9 mouse cellular contexts compared by ENCODE assay signal in genomic region chr14:44981490-44981889, GRCm38 (mm10). TPM values are rescaled to one million over a fixed set of nuclear protein-coding genes. Genes with fewer than 3 reads are reported as not detected.
DNase-seq lines count a peak whose midpoint lies in the region; ATAC-seq and TF ChIP-seq lines count a peak whose summit lies in the region.
"Had no signal": no experiment of that assay in that cellular context is flagged by ENCODE, and none has a peak within 500 bp of the region (broad histone marks: within the 10 kb centered on the region; RNA-seq: fewer than 3 reads in every experiment).

No protein-coding gene starts in this region.

- ATAC-seq in forebrain, postnatal 0 days, result no peak
- no peak for ATAC-seq in forebrain, embryonic 16.5 days
- no peak for ATAC-seq in midbrain, embryonic 11.5 days (ENCODE audit: low FRiP score)
- no peak for ATAC-seq in midbrain, embryonic 16.5 days
- peak; percentile 69 for ATAC-seq in inflammation-experienced regulatory T-cells, adult 6 months
- no peak for ATAC-seq in midbrain, embryonic 14.5 days (ENCODE audit: low FRiP score, low TSS enrichment)
- no peak; the same call in 1 of the 2 replicates for ATAC-seq in megakaryocyte-erythroid progenitor cell, adult 5-6 weeks (replicated peaks; ENCODE audit: low FRiP score, low TSS enrichment, poor library complexity, severe bottlenecking)

- no peaks in the 10 kb centered on the region for H3K4me1 ChIP-seq in forebrain, postnatal 0 days (ENCODE audit: insufficient read depth)
- H3K4me1 ChIP-seq in forebrain, embryonic 16.5 days (replicated peaks; ENCODE audit: control insufficient read depth, insufficient read depth, low read length), result no peaks in the 10 kb centered on the region
- no peaks in the 10 kb centered on the region for H3K4me1 ChIP-seq in midbrain, embryonic 11.5 days (ENCODE audit: control insufficient read depth, insufficient read depth, low read length)
- H3K4me1 ChIP-seq in midbrain, embryonic 16.5 days (ENCODE audit: control insufficient read depth, insufficient read depth, low read length), result no peaks in the 10 kb centered on the region
- H3K4me1 ChIP-seq in midbrain, embryonic 14.5 days (ENCODE audit: control insufficient read depth, insufficient read depth, low read length), result no peaks in the 10 kb centered on the region
- H3K4me1 ChIP-seq: hindbrain, embryonic 15.5 days had no signal

- H3K4me3 ChIP-seq in forebrain, postnatal 0 days (ENCODE audit: low read depth, low read length), result no peak overlapping the region
- no peak overlapping the region for H3K4me3 ChIP-seq in forebrain, embryonic 16.5 days (replicated peaks; ENCODE audit: low read length)
- H3K4me3 ChIP-seq in midbrain, embryonic 11.5 days (ENCODE audit: low read depth, low read length), result no peak overlapping the region
- no peak overlapping the region for H3K4me3 ChIP-seq in midbrain, embryonic 16.5 days (ENCODE audit: low read depth, low read length)
- H3K4me3 ChIP-seq in midbrain, embryonic 14.5 days (replicated peaks; ENCODE audit: low read depth, low read length), result no peak overlapping the region
- H3K4me3 ChIP-seq: hindbrain, embryonic 15.5 days had no signal

- TF ChIP-seq CTCF in forebrain, postnatal 0 days (IDR thresholded peaks at IDR 0.05; ENCODE audit: low read depth), result peak; percentile 54

- no peak overlapping the region for H3K9ac ChIP-seq in forebrain, postnatal 0 days
- no peak overlapping the region for H3K9ac ChIP-seq in forebrain, embryonic 16.5 days (replicated peaks; ENCODE audit: low read depth, low read length)
- H3K9ac ChIP-seq in midbrain, embryonic 11.5 days (ENCODE audit: low read length), result no peak overlapping the region
- H3K9ac ChIP-seq in midbrain, embryonic 16.5 days (ENCODE audit: low read depth, low read length), result no peak overlapping the region
- no peak overlapping the region for H3K9ac ChIP-seq in midbrain, embryonic 14.5 days (replicated peaks; ENCODE audit: low read length)
- H3K9ac ChIP-seq: hindbrain, embryonic 15.5 days had no signal

- WGBS in forebrain, postnatal 0 days, result 13% methylated on average over 4 of the region's 4 CpGs
- 18% methylated on average over 4 of the region's 4 CpGs for WGBS in forebrain, embryonic 16.5 days
- whole genome bisulfite sequencing in midbrain, embryonic 11.5 days, result 7% methylated on average over 4 of the region's 4 CpGs
- 8% methylated on average over 4 of the region's 4 CpGs for WGBS in midbrain, embryonic 16.5 days
- WGBS in midbrain, embryonic 14.5 days, result 13% methylated on average over 4 of the region's 4 CpGs

- H3K27ac ChIP-seq in forebrain, postnatal 0 days (ENCODE audit: low read depth, low read length), result no peak overlapping the region
- no peak overlapping the region for H3K27ac ChIP-seq in forebrain, embryonic 16.5 days (ENCODE audit: low read length)
- no peak overlapping the region for H3K27ac ChIP-seq in midbrain, embryonic 11.5 days (ENCODE audit: low read depth, low read length)
- no peak overlapping the region for H3K27ac ChIP-seq in midbrain, embryonic 16.5 days (ENCODE audit: low read length)
- H3K27ac ChIP-seq in midbrain, embryonic 14.5 days (replicated peaks; ENCODE audit: low read depth, low read length), result no peak overlapping the region
- H3K27ac ChIP-seq: hindbrain, embryonic 15.5 days had no signal

- no peaks in the 10 kb centered on the region for H3K9me3 ChIP-seq in forebrain, postnatal 0 days (ENCODE audit: low read length)
- H3K9me3 ChIP-seq in forebrain, embryonic 16.5 days (ENCODE audit: control insufficient read depth, low read length), result no peaks in the 10 kb centered on the region
- no peaks in the 10 kb centered on the region for H3K9me3 ChIP-seq in midbrain, embryonic 11.5 days (ENCODE audit: control insufficient read depth, low read length)
- no peaks in the 10 kb centered on the region for H3K9me3 ChIP-seq in midbrain, embryonic 16.5 days (replicated peaks; ENCODE audit: control insufficient read depth, low read length, poor library complexity, severe bottlenecking)
- no peaks in the 10 kb centered on the region for H3K9me3 ChIP-seq in midbrain, embryonic 14.5 days (ENCODE audit: control insufficient read depth, low read length)
- H3K9me3 ChIP-seq: hindbrain, embryonic 15.5 days had no signal

- DNase-seq in forebrain, postnatal 0 days, result peak; percentile 45
- peak; percentile 86 for DNase-seq in midbrain, embryonic 11.5 days (ENCODE audit: low spot score, missing footprints)
- DNase-seq in ZHBTc4 (ENCODE audit: low read depth, low spot score), result peak; percentile 64
- DNase-seq in midbrain, embryonic 14.5 days, result peak; percentile 77

- H3K27me3 ChIP-seq in forebrain, postnatal 0 days (ENCODE audit: insufficient read depth, low read length), result no peaks in the 10 kb centered on the region
- no peaks in the 10 kb centered on the region for H3K27me3 ChIP-seq in forebrain, embryonic 16.5 days (replicated peaks; ENCODE audit: control insufficient read depth, insufficient read depth, low read length)
- H3K27me3 ChIP-seq in midbrain, embryonic 11.5 days (ENCODE audit: control insufficient read depth, insufficient read depth, low read length), result no peaks in the 10 kb centered on the region
- no peaks in the 10 kb centered on the region for H3K27me3 ChIP-seq in midbrain, embryonic 16.5 days (ENCODE audit: control insufficient read depth, insufficient read depth, low read depth, low read length)
- no peaks in the 10 kb centered on the region for H3K27me3 ChIP-seq in midbrain, embryonic 14.5 days (ENCODE audit: control insufficient read depth, insufficient read depth, low read length)
- H3K27me3 ChIP-seq: hindbrain, embryonic 15.5 days had no signal

- no peaks in the 10 kb centered on the region for H3K36me3 ChIP-seq in forebrain, postnatal 0 days (ENCODE audit: insufficient read depth)
- no peaks in the 10 kb centered on the region for H3K36me3 ChIP-seq in forebrain, embryonic 16.5 days (ENCODE audit: control insufficient read depth, insufficient read depth)
- H3K36me3 ChIP-seq in midbrain, embryonic 11.5 days (ENCODE audit: control insufficient read depth, insufficient read depth, low read length), result no peaks in the 10 kb centered on the region
- H3K36me3 ChIP-seq in midbrain, embryonic 16.5 days (ENCODE audit: control insufficient read depth, insufficient read depth, low read length), result no peaks in the 10 kb centered on the region
- no peaks in the 10 kb centered on the region for H3K36me3 ChIP-seq in midbrain, embryonic 14.5 days (ENCODE audit: control insufficient read depth, insufficient read depth, low read length)
- H3K36me3 ChIP-seq: hindbrain, embryonic 15.5 days had no signal

- no peak overlapping the region for H3K4me2 ChIP-seq in forebrain, postnatal 0 days (ENCODE audit: low read depth)
- no peak overlapping the region for H3K4me2 ChIP-seq in forebrain, embryonic 16.5 days (ENCODE audit: low read length)
- no peak overlapping the region for H3K4me2 ChIP-seq in midbrain, embryonic 11.5 days
- H3K4me2 ChIP-seq in midbrain, embryonic 16.5 days (ENCODE audit: low read length), result no peak overlapping the region
- no peak overlapping the region for H3K4me2 ChIP-seq in midbrain, embryonic 14.5 days (ENCODE audit: low read length)
- H3K4me2 ChIP-seq: hindbrain, embryonic 15.5 days had no signal

RNA-seq across cellular contexts. Expression of gene Ptger2, which starts 6.5 kb away (rescaled TPM):
- total RNA-seq in forebrain, postnatal 0 days (2014; rRNA removed), result 0.38 and 1.2 TPM in 2 replicates
- 0.26 and 0.46 TPM in 2 replicates for polyA plus RNA-seq in forebrain, postnatal 0 days (2015; fragmentation: Nextera tagmentation; extraction: Ambion mirVana)
- 0.40 and 0.47 TPM in 2 replicates for polyA plus RNA-seq in forebrain, embryonic 16.5 days (2015; fragmentation: Nextera tagmentation; extraction: Ambion mirVana)
- 0.12 TPM in 1 of 2 replicates, not detected in the other for polyA plus RNA-seq in midbrain, embryonic 11.5 days (2014; fragmentation: Nextera tagmentation; extraction: Ambion mirVana)
- 0.87 and 1.3 TPM in 2 replicates for polyA plus RNA-seq in midbrain, embryonic 16.5 days (2015; fragmentation: Nextera tagmentation; extraction: Ambion mirVana)
- polyA plus RNA-seq in inflammation-experienced regulatory T-cells, adult 6 months (2017; shearing (Covaris generic)), result 10 to 100 TPM; 38.8 to 88.6 (median 61.0) TPM
- polyA plus RNA-seq in midbrain, embryonic 14.5 days (2014; fragmentation: Nextera tagmentation; extraction: Ambion mirVana), result 0.78 and 0.84 TPM in 2 replicates
- 0.64 TPM in 1 of 2 replicates, not detected in the other for total RNA-seq in megakaryocyte-erythroid progenitor cell, adult 5-6 weeks (2014; fragmentation: Nextera tagmentation)
- 0.08 TPM in 1 of 2 replicates, not detected in the other for total RNA-seq in megakaryocyte-erythroid progenitor cell, adult 5-6 weeks (2017)

Comparison
In these comparisons a context has a peak if more than half of its experiments do, and no peak if none do; other contexts are left out.
1. RNA of gene Ptger2, which starts 6.5 kb away (polyA plus RNA-seq): 38.8 to 88.6 TPM in inflammation-experienced regulatory T-cells, adult 6 months; 0.87 to 1.3 TPM in midbrain, embryonic 16.5 days, 0.78 to 0.84 TPM in midbrain, embryonic 14.5 days, 0.40 to 0.47 TPM in forebrain, embryonic 16.5 days, 0.26 to 0.46 TPM in forebrain, postnatal 0 days and 0.12 TPM in midbrain, embryonic 11.5 days; every median in the first group is over 10 times any median in the second.
2. Peak in every context shown above with its lines, with median percentiles within 50 percentile points of each other: DNase-seq.